Mouse (Mus musculus) neural tube, embryonic 15.5 days (tissue): ENCODE measurements around the gene Alcam. TPM values are rescaled to one million over a fixed set of nuclear protein-coding genes. Genes with fewer than 3 reads are reported as not detected.
A peak's percentile ranks its signal among the peaks of the same experiment; 100 is the strongest.

Experiments
- ATAC-seq: fragments of 200-750 bp; cut with Nextera tagmentation; 2 replicates; pipeline ENCODE4 v1.8.0; 2017; ENCODE audit warnings: mild to moderate bottlenecking, moderate TSS enrichment, moderate library complexity; ENCODE audit not compliant: low FRiP score
- H3K27ac ChIP-seq: fragments of 300-500 bp; sonication (generic); replicated peaks from 2 replicates; pipeline ENCODE4 v1.5.1; 2015; ENCODE audit warnings: mild to moderate bottlenecking, inconsistent platforms
- H3K27me3 ChIP-seq: fragments of 300-500 bp; sonication (generic); replicated peaks from 2 replicates; pipeline ENCODE4 v1.6.1; 2015; ENCODE audit warnings: inconsistent platforms
- H3K36me3 ChIP-seq: fragments of 300-500 bp; sonication (generic); 2 replicates; pipeline ENCODE4 v1.6.1; 2015; ENCODE audit warnings: inconsistent platforms
- H3K4me1 ChIP-seq: fragments of 300-500 bp; sonication (generic); 2 replicates; pipeline ENCODE4 v1.6.1; 2015; ENCODE audit warnings: inconsistent platforms
- H3K4me2 ChIP-seq: fragments of 300-500 bp; sonication (generic); 2 replicates; pipeline ENCODE4 v1.6.1; 2015; ENCODE audit warnings: inconsistent platforms, mild to moderate bottlenecking, moderate library complexity
- H3K4me3 ChIP-seq: fragments of 300-500 bp; sonication (generic); replicated peaks from 2 replicates; pipeline ENCODE4 v1.5.1; 2015; ENCODE audit warnings: mild to moderate bottlenecking, inconsistent platforms
- H3K9ac ChIP-seq: fragments of 300-500 bp; sonication (generic); replicated peaks from 2 replicates; pipeline ENCODE4 v1.6.1; 2015; ENCODE audit warnings: mild to moderate bottlenecking, inconsistent platforms
- H3K9me3 ChIP-seq: fragments of 300-500 bp; sonication (generic); replicated peaks from 2 replicates; pipeline ENCODE4 v1.6.1; 2016; ENCODE audit warnings: inconsistent platforms
- WGBS: fragments of 180-500 bp; shearing (Covaris S2); methylation state at CpG from one replicate; pipeline ENCODE4 v1.1.7; 2015; ENCODE audit warnings: mixed read lengths; 5-methylcytosine and 5-hydroxymethylcytosine counted together
- polyA plus RNA-seq: library from polyadenylated mRNA; unstranded; fragments of >200 nt; fragmentation: Nextera tagmentation; extraction: Ambion mirVana; gene quantifications from 2 replicates; pipeline ENCODE4 v1.2.1, GENCODE M21; 2015

Gene Alcam
- polyA plus RNA-seq, 1 experiment from 2014 or later = 40.0 TPM

- Histone ChIP-seq H3K27me3 (no peaks in the 10 kb centered on the region), H3K9ac (peak overlapping the region; percentile 64), H3K9me3 (no peaks in the 10 kb centered on the region), H3K4me3 (peak overlapping the region; percentile 67), H3K36me3 (no peaks in the 10 kb centered on the region), H3K4me1 (peaks cover 35% of the 10 kb centered on the region), H3K4me2 (peak overlapping the region; percentile 83), H3K27ac (peak overlapping the region; percentile 84)
- WGBS = under 1% methylated on average over 49 of the region's 55 CpGs
- ATAC-seq = peak; percentile 95
Measured at GRCm38 (mm10) chr16:52452862-52453715, 785 bp downstream of the Alcam start.

- no peaks in the 10 kb centered on the region for H3K9me3 ChIP-seq
- peak; percentile 2 for ATAC-seq
- H3K36me3 ChIP-seq = no peaks in the 10 kb centered on the region
- H3K27ac ChIP-seq = peak overlapping the region; percentile 84
- H3K4me2 ChIP-seq = peak overlapping the region; percentile 83
- H3K27me3 ChIP-seq = no peaks in the 10 kb centered on the region
- WGBS = under 1% methylated on average over 26 of the region's 26 CpGs
- peak overlapping the region; percentile 64 for H3K9ac ChIP-seq
- peak overlapping the region; percentile 67 for H3K4me3 ChIP-seq
- H3K4me1 ChIP-seq = peaks cover 35% of the 10 kb centered on the region
Measured at GRCm38 (mm10) chr16:52452477-52452831, 1.4 kb downstream of the Alcam start.

- ATAC-seq = no peak
Measured at GRCm38 (mm10) chr16:52451786-52452476, 1.9 kb downstream of the Alcam start.

GRCm38 (mm10) chr16:52451101-52451785 is 2.6 kb downstream of the Alcam start:
- Histone ChIP-seq H3K9me3 (no peaks in the 10 kb centered on the region), H3K36me3 (no peaks in the 10 kb centered on the region), H3K27ac (peak overlapping the region; percentile 84), H3K4me1 (peaks cover 35% of the 10 kb centered on the region), H3K4me2 (peak overlapping the region; percentile 83), H3K9ac (peak overlapping the region; percentile 64), H3K4me3 (peak overlapping the region; percentile 67), H3K27me3 (no peaks in the 10 kb centered on the region)
- 1% methylated on average over 15 of the region's 15 CpGs for WGBS
- ATAC-seq = no peak

More at GRCm38 (mm10) chr16:52451786-52452476, 1.9 kb downstream of the Alcam start:
- H3K27ac ChIP-seq = peak overlapping the region; percentile 84
- H3K9me3 ChIP-seq = no peaks in the 10 kb centered on the region
- H3K4me2 ChIP-seq = peak overlapping the region; percentile 83
- H3K4me1 ChIP-seq = peaks cover 35% of the 10 kb centered on the region
- no peaks in the 10 kb centered on the region for H3K36me3 ChIP-seq
- H3K9ac ChIP-seq = peak overlapping the region; percentile 64
- under 1% methylated on average over 23 of the region's 23 CpGs for WGBS
- H3K27me3 ChIP-seq = no peaks in the 10 kb centered on the region
- peak overlapping the region; percentile 67 for H3K4me3 ChIP-seq

- peaks cover 35% of the 10 kb centered on the region for H3K4me1 ChIP-seq
- no peaks in the 10 kb centered on the region for H3K9me3 ChIP-seq
- no peaks in the 10 kb centered on the region for H3K27me3 ChIP-seq
- ATAC-seq = no peak
- peak overlapping the region; percentile 83 for H3K4me2 ChIP-seq
- no peaks in the 10 kb centered on the region for H3K36me3 ChIP-seq
- peak overlapping the region; percentile 64 for H3K9ac ChIP-seq
- H3K4me3 ChIP-seq = peak overlapping the region; percentile 67
- H3K27ac ChIP-seq = peak overlapping the region; percentile 84
- WGBS = under 1% methylated on average over 28 of the region's 28 CpGs
Measured at GRCm38 (mm10) chr16:52450245-52451100, 3.4 kb downstream of the Alcam start.

GRCm38 (mm10) chr16:52449889-52450244 is 4.0 kb downstream of the Alcam start:
- H3K4me3 ChIP-seq = peak overlapping the region; percentile 67
- 2% methylated on average over 3 of the region's 3 CpGs for WGBS
- ATAC-seq = no peak
- no peaks in the 10 kb centered on the region for H3K36me3 ChIP-seq
- H3K4me1 ChIP-seq = peaks cover 34% of the 10 kb centered on the region
- H3K27ac ChIP-seq = peak overlapping the region; percentile 84
- H3K9me3 ChIP-seq = no peaks in the 10 kb centered on the region
- H3K9ac ChIP-seq = peak overlapping the region; percentile 64
- H3K4me2 ChIP-seq = peak overlapping the region; percentile 83
- H3K27me3 ChIP-seq = no peaks in the 10 kb centered on the region

GRCm38 (mm10) chr16:52445984-52446383 is 7.9 kb downstream of the Alcam start:
- Histone ChIP-seq H3K4me3 (no peak overlapping the region), H3K27ac (no peak overlapping the region), H3K4me1 (peaks cover 14% of the 10 kb centered on the region), H3K4me2 (no peak overlapping the region), H3K36me3 (no peaks in the 10 kb centered on the region), H3K9me3 (no peaks in the 10 kb centered on the region), H3K27me3 (no peaks in the 10 kb centered on the region), H3K9ac (no peak overlapping the region)
- WGBS = 98% methylated on average over 3 of the region's 3 CpGs
- ATAC-seq = no peak

GRCm38 (mm10) chr16:52443635-52444505 is 10.0 kb downstream of the Alcam start:
- Histone ChIP-seq H3K4me1 (no peaks in the 10 kb centered on the region), H3K27ac (no peak overlapping the region), H3K9me3 (no peaks in the 10 kb centered on the region), H3K9ac (no peak overlapping the region), H3K4me2 (no peak overlapping the region), H3K4me3 (no peak overlapping the region), H3K36me3 (no peaks in the 10 kb centered on the region), H3K27me3 (no peaks in the 10 kb centered on the region)
- no peak for ATAC-seq
- 54% methylated on average over 9 of the region's 9 CpGs for WGBS

GRCm38 (mm10) chr16:52443055-52443454 is 10.8 kb downstream of the Alcam start:
- no peak overlapping the region for H3K4me3 ChIP-seq
- H3K27ac ChIP-seq = no peak overlapping the region
- no peak overlapping the region for H3K4me2 ChIP-seq
- no peaks in the 10 kb centered on the region for H3K9me3 ChIP-seq
- no peak for ATAC-seq
- no peak overlapping the region for H3K9ac ChIP-seq
- H3K36me3 ChIP-seq = no peaks in the 10 kb centered on the region
- H3K4me1 ChIP-seq = no peaks in the 10 kb centered on the region
- H3K27me3 ChIP-seq = no peaks in the 10 kb centered on the region
- 77% methylated on average over 1 of the region's 1 CpGs for WGBS

GRCm38 (mm10) chr16:52439600-52439999 is 14.3 kb downstream of the Alcam start:
- no peak overlapping the region for H3K9ac ChIP-seq
- H3K4me3 ChIP-seq = no peak overlapping the region
- H3K27me3 ChIP-seq = no peaks in the 10 kb centered on the region
- no peak overlapping the region for H3K4me2 ChIP-seq
- no peak overlapping the region for H3K27ac ChIP-seq
- H3K36me3 ChIP-seq = no peaks in the 10 kb centered on the region
- H3K9me3 ChIP-seq = no peaks in the 10 kb centered on the region
- no peak for ATAC-seq
- no peaks in the 10 kb centered on the region for H3K4me1 ChIP-seq
